Mouse (Mus musculus) kidney, embryonic 14.5 days (tissue): Measurements from ENCODE around the gene Rhox11. TPM values are rescaled to one million over a fixed set of nuclear protein-coding genes. Genes with fewer than 3 reads are reported as not detected.
"Not testable (repeated sequence)": the region's sequence is repeated elsewhere in the genome, so short reads cannot be mapped to it uniquely, and the experiment has no call there.

Experiments used
- ATAC-seq: fragments of 200-750 bp; cut with Nextera tagmentation; 2 replicates; pipeline ENCODE4 v1.8.0; 2017; ENCODE audit warnings: moderate number of reproducible peaks, mild to moderate bottlenecking, moderate TSS enrichment, moderate library complexity; ENCODE audit not compliant: low FRiP score, low TSS enrichment
- H3K27ac ChIP-seq: fragments of 300-500 bp; sonication (generic); 2 replicates; pipeline ENCODE4 v1.5.1; 2014; ENCODE audit warnings: low read depth, mild to moderate bottlenecking, low read length, moderate library complexity, mixed read lengths
- H3K27me3 ChIP-seq: fragments of 300-500 bp; sonication (generic); 2 replicates; pipeline ENCODE4 v1.6.1; 2014; ENCODE audit warnings: mild to moderate bottlenecking, low read length; ENCODE audit not compliant: control insufficient read depth, insufficient read depth
- H3K36me3 ChIP-seq: fragments of 300-500 bp; sonication (generic); 2 replicates; pipeline ENCODE4 v1.6.1; 2014; ENCODE audit warnings: low read length, mixed read lengths; ENCODE audit not compliant: control insufficient read depth, insufficient read depth
- H3K4me1 ChIP-seq: fragments of 300-500 bp; sonication (generic); 2 replicates; pipeline ENCODE4 v1.6.1; 2014; ENCODE audit warnings: low read length, mixed read lengths; ENCODE audit not compliant: control insufficient read depth, insufficient read depth
- H3K4me2 ChIP-seq: fragments of 300-500 bp; sonication (generic); replicated peaks from 2 replicates; pipeline ENCODE4 v1.6.1; 2014; ENCODE audit warnings: low read depth, mild to moderate bottlenecking, low read length
- H3K4me3 ChIP-seq: fragments of 300-500 bp; sonication (generic); 2 replicates; pipeline ENCODE4 v1.5.1; 2014; ENCODE audit warnings: mild to moderate bottlenecking, low read length
- H3K9ac ChIP-seq: fragments of 300-500 bp; sonication (generic); 2 replicates; pipeline ENCODE4 v1.6.1; 2014; ENCODE audit warnings: low read depth, mild to moderate bottlenecking, low read length, moderate library complexity
- H3K9me3 ChIP-seq: fragments of 300-500 bp; sonication (generic); 2 replicates; pipeline ENCODE4 v1.6.1; 2016; ENCODE audit warnings: low read length; ENCODE audit not compliant: control insufficient read depth
- WGBS: fragments of 180-500 bp; shearing (Covaris S2); extraction: QIAGEN DNeasy Blood & Tissue Kit; methylation state at CpG from one replicate; pipeline ENCODE4 v1.1.7; 2014; 5-methylcytosine and 5-hydroxymethylcytosine counted together
- polyA plus RNA-seq: library from polyadenylated mRNA; unstranded; fragments of >200 nt; fragmentation: Nextera tagmentation; extraction: Ambion mirVana; gene quantifications from 2 replicates; pipeline ENCODE4 v1.2.1, GENCODE M21; 2014

Gene Rhox11
- not detected in 2 replicates for polyA plus RNA-seq

DNA sequence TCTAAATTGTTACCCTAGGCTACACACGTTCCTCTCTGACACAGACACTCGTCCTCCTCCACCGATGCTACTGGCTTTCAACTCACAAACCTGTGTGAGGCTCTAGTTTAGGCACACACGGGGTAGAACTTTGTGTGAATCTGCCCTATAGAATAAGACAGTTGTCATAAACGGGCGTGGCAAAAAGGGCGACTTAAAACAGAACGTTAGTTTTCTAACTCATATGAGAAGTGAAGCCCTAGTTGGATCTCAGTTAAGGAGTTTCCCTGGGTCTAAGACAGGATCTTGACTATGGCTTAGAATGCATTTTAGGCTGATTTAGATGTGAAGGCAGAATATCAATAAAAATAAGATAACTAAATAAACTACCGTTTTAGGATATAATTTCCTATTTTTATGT lies at the start of gene Rhox11:
Gene Rhox11 (minus strand): TSS at position 101 of the 400 bp plus-strand sequence.
- H3K36me3 ChIP-seq: no peaks in the 10 kb centered on the region
- H3K4me3 ChIP-seq: no peak within 1 kb of the TSS
- no peak for ATAC-seq
- H3K9me3 ChIP-seq: no peaks in the 10 kb centered on the region
- 87% methylated on average over 9 of the region's 9 CpGs for WGBS
- H3K4me1 ChIP-seq: no peaks in the 10 kb centered on the region
- no peak within 1 kb of the TSS for H3K9ac ChIP-seq
- no peaks in the 10 kb centered on the region for H3K27me3 ChIP-seq
- no peak within 1 kb of the TSS for H3K4me2 ChIP-seq
- no peak within 1 kb of the TSS for H3K27ac ChIP-seq

DNA sequence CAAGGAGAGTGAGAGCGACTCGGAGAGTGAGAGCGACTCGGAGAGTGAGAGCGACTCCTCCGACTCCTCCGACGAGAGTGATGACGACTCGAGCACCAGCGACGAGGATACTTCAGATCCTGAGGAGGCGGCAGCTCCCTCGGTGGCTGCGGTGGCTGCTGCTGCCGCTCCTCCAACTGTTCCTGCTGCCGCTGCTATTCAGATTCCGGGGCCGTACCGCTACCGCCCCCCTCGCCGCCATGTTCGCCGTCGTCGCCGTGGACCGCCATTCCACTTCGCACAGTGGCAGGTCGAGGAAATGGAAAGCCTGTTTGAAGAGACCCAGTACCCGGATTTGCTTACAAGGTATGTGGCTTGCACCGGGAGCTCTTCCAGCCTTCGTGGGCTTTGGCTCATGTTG lies 36.5 kb upstream of the Rhox11 start:
- H3K27me3 ChIP-seq: no peaks in the 10 kb centered on the region
- WGBS: 88% methylated on average over 34 of the region's 34 CpGs
- no peak overlapping the region for H3K9ac ChIP-seq
- no peaks in the 10 kb centered on the region for H3K4me1 ChIP-seq
- H3K27ac ChIP-seq: no peak overlapping the region
- H3K9me3 ChIP-seq: peaks cover 12% of the 10 kb centered on the region; the same call in 1 of the 2 replicates
- ATAC-seq: no peak
- no peak overlapping the region for H3K4me2 ChIP-seq
- H3K36me3 ChIP-seq: no peaks in the 10 kb centered on the region
- H3K4me3 ChIP-seq: no peak overlapping the region

DNA sequence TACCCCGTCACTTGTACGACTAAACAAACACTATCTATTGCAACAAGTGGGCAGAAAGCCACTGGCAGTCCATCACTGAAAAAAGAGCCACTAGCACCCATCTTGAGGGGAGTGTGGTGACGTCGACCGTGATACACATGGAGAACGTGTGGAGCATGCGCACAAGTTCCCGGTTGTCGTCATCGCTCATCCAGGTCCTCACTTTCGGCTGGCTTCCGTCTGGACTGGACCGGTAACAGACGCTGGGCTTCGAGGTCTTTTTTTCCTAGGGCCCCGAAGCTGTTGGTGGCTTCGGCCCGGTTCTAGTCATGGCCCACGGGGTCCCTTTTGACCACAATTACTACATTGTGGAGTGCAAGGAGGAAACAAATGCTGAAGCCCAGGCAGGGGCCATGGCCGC lies 36.0 kb upstream of the Rhox11 start, which contains the start of gene Rhox13:
Gene Rhox13 (plus strand): TSS at position 238 of the 400 bp plus-strand sequence.
- H3K27ac ChIP-seq: no peak within 1 kb of the TSS
- no peaks in the 10 kb centered on the region for H3K27me3 ChIP-seq
- no peak within 1 kb of the TSS for H3K4me2 ChIP-seq
- no peaks in the 10 kb centered on the region for H3K36me3 ChIP-seq
- 96% methylated on average over 20 of the region's 20 CpGs for WGBS
- no peak for ATAC-seq
- H3K9ac ChIP-seq: no peak within 1 kb of the TSS
- no peak within 1 kb of the TSS for H3K4me3 ChIP-seq
- peaks cover 12% of the 10 kb centered on the region; the same call in 1 of the 2 replicates for H3K9me3 ChIP-seq
- H3K4me1 ChIP-seq: no peaks in the 10 kb centered on the region

DNA sequence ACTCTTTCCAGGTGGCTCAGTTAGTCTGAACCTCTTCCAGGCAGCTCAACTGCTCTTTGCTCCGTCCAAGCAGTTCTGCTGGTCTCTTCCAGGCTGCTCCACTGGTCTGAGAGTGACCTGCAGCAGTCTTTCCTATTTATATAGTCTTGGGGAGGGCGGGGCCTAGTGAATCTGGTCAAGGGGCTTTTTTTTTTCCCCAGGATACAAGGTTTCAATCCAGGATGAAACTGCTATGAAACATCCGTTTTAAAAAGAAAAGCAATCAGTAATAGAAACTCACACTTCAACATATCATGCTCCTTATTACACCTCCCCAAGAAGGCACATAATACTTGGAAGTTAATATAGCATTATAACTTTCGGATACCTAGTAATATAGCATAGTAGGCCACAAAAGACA lies 25.9 kb upstream of the Rhox11 start, which contains the start of gene Rhox12:
Gene Rhox12 (minus strand): TSS at position 101 of the 400 bp plus-strand sequence.
- no peak within 1 kb of the TSS for H3K9ac ChIP-seq
- no peak within 1 kb of the TSS for H3K4me2 ChIP-seq
- no peaks in the 10 kb centered on the region for H3K9me3 ChIP-seq
- H3K27ac ChIP-seq: no peak within 1 kb of the TSS
- no peak within 1 kb of the TSS for H3K4me3 ChIP-seq
- no peak for ATAC-seq
- 82% methylated on average over 4 of the region's 4 CpGs for WGBS
- H3K36me3 ChIP-seq: no peaks in the 10 kb centered on the region
- no peaks in the 10 kb centered on the region for H3K4me1 ChIP-seq
- H3K27me3 ChIP-seq: no peaks in the 10 kb centered on the region

DNA sequence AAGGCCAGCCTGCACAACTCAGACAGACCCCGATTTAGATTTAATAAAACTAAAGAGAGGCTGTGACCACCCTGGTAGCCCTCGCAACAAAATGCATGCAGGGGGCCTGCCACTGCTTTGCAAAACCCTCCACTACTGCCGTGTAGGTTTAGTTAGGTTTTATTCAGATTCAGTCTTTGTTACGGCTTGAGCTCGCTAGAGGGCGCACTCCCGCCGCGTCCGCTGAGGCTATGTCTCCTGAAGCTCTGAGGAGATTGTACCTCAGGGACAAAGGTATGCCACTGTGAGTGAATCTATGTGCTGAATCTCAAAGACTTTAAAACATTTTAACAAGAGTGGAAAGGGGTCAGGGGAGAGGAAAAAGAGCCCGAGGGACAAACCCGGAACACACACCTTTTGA lies 715 bp downstream of the Rhox11 start:
- Histone ChIP-seq H3K4me2 (no peak overlapping the region), H3K9me3 (no peaks in the 10 kb centered on the region), H3K27ac (no peak overlapping the region), H3K4me3 (no peak overlapping the region), H3K4me1 (no peaks in the 10 kb centered on the region), H3K27me3 (no peaks in the 10 kb centered on the region), H3K36me3 (no peaks in the 10 kb centered on the region), H3K9ac (no peak overlapping the region)
- no peak for ATAC-seq
- 25% methylated on average over 12 of the region's 12 CpGs for WGBS

DNA sequence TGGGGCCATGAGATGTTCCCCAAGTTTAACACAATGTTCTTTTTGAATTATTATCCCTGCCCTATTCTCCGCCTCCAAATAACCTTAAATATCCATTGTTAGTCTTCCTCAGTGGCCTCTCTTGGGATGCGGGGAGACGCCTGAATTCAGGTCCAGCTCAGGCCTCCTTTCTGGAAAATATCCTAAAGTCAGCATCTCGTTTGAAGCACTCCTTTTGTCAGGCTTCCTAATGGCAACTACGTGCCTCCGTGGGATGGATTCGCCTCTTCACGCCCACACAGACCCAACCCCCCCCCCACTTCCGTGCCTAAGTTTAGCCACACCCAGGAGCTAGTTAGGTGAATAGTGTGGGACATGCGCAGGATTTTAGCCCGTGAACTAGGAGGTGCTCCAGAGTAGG lies 18.8 kb downstream of the Rhox11 start, which contains the start of gene Rhox10:
Gene Rhox10 (plus strand): TSS at position 301 of the 400 bp plus-strand sequence.
- 86% methylated on average over 11 of the region's 11 CpGs for WGBS
- Histone ChIP-seq H3K4me3 (no peak within 1 kb of the TSS), H3K9me3 (no peaks in the 10 kb centered on the region), H3K4me2 (no peak within 1 kb of the TSS), H3K4me1 (no peaks in the 10 kb centered on the region), H3K27ac (no peak within 1 kb of the TSS), H3K27me3 (no peaks in the 10 kb centered on the region), H3K36me3 (no peaks in the 10 kb centered on the region), H3K9ac (no peak within 1 kb of the TSS)
- no peak for ATAC-seq

DNA sequence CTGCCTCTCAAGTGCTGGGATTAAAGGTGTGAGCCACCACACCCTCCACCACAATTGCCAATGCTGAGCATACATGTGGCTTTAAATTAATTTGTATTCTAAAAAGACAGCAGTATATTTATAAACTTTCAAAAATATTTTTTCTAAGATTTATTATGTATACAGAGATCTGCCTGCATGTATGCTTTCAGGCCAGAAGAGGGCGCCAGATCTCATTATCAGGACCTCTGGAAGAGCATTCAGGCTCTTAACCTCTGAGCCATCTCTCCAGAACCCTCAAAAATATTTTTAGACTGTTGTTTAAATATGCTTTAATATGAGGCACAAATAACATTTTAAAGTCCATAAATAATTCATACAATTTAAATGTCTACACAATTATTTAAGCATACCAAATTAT lies 23.4 kb downstream of the Rhox11 start:
- H3K27me3 ChIP-seq: no peaks in the 10 kb centered on the region
- no peak overlapping the region for H3K27ac ChIP-seq
- H3K9ac ChIP-seq: no peak overlapping the region
- no peak overlapping the region for H3K4me3 ChIP-seq
- H3K9me3 ChIP-seq: no peaks in the 10 kb centered on the region
- 7% methylated on average over 1 of the region's 1 CpGs for WGBS
- no peak for ATAC-seq
- H3K36me3 ChIP-seq: no peaks in the 10 kb centered on the region
- no peaks in the 10 kb centered on the region for H3K4me1 ChIP-seq
- H3K4me2 ChIP-seq: no peak overlapping the region

DNA sequence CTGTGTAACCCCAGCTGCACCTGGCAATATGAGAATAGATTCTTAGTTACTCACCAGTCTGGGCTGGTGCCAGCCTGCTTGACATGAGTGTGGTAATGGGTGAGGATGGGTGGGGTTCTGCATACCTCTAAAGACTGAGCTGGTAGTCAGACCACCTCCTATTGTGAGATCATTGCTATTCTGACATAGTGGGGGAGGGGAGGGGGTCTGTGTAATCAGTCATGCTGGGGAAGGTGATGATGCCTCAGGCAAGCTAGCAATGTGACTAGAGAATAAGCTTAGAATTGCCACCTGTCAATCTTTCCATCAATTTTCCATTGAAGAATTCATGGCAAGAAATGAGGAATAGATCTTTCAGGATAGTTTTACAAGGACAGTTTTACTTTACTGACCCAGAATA lies 41.9 kb downstream of the Rhox11 start, which contains the start of gene Btg1-ps2:
Gene Btg1-ps2 (minus strand): TSS at position 101 of the 400 bp plus-strand sequence.
- not testable (repeated sequence) for H3K27me3 ChIP-seq, H3K4me1 ChIP-seq, H3K4me2 ChIP-seq, H3K27ac ChIP-seq, H3K36me3 ChIP-seq, H3K4me3 ChIP-seq, H3K9ac ChIP-seq, ATAC-seq, H3K9me3 ChIP-seq

DNA sequence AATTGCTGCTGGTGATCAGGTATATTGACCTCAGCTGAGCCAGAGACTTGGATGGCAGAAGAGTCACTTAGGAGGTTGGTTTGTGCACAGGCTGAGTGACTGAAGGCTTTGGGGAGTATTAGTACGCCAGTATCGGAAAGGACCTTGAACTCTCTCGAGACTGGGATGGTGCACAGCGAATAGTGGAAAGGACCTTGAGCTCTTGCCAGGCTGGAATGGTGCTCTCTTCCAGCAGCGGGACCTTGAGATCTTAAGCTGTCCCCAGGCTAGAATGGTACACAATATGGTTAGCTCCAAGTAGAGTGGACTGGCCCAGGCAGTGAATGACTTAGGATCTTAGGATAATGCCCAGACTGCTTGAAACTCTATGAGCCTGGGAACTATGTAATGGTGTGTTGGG lies 45.3 kb downstream of the Rhox11 start:
- no peaks in the 10 kb centered on the region for H3K4me1 ChIP-seq
- H3K27me3 ChIP-seq: no peaks in the 10 kb centered on the region
- no peak overlapping the region for H3K4me2 ChIP-seq
- WGBS: 93% methylated on average over 5 of the region's 5 CpGs
- ATAC-seq: no peak
- H3K4me3 ChIP-seq: no peak overlapping the region
- no peaks in the 10 kb centered on the region for H3K36me3 ChIP-seq
- no peak overlapping the region for H3K9ac ChIP-seq
- no peak overlapping the region for H3K27ac ChIP-seq
- no peaks in the 10 kb centered on the region for H3K9me3 ChIP-seq
